17 mouse cellular contexts compared by ENCODE assay signal in genomic region chr9:42713912-42714311, GRCm38 (mm10).
"Had no signal": no experiment of that assay in that cellular context is flagged by ENCODE, and none has a peak within 500 bp of the region (broad histone marks: within the 10 kb centered on the region; RNA-seq: fewer than 3 reads in every experiment).

No protein-coding gene starts in this region.

- H3K9ac ChIP-seq: lung, embryonic 15.5 days; midbrain, embryonic 13.5 days; midbrain, embryonic 15.5 days; neural tube, embryonic 12.5 days; stomach, embryonic 15.5 days had no signal

- H3K9me3 ChIP-seq: lung, embryonic 15.5 days; midbrain, embryonic 13.5 days; midbrain, embryonic 15.5 days; neural tube, embryonic 12.5 days; stomach, embryonic 15.5 days had no signal

- H3K4me3 ChIP-seq: lung, embryonic 15.5 days; megakaryocyte, embryonic 14.5 days; midbrain, embryonic 13.5 days; midbrain, embryonic 15.5 days; neural tube, embryonic 12.5 days; stomach, embryonic 15.5 days had no signal

- H3K4me2 ChIP-seq: lung, embryonic 15.5 days; midbrain, embryonic 11.5 days; midbrain, embryonic 13.5 days; midbrain, embryonic 15.5 days; neural tube, embryonic 12.5 days; stomach, embryonic 15.5 days had no signal

- H3K4me1 ChIP-seq: lung, embryonic 15.5 days; megakaryocyte, embryonic 14.5 days; midbrain, embryonic 13.5 days; neural tube, embryonic 12.5 days; stomach, embryonic 15.5 days had no signal

- H3K27me3 ChIP-seq: lung, embryonic 15.5 days; midbrain, embryonic 13.5 days; midbrain, embryonic 15.5 days; neural tube, embryonic 12.5 days; stomach, embryonic 15.5 days had no signal

- H3K27ac ChIP-seq: lung, embryonic 15.5 days; macrophage; midbrain, embryonic 13.5 days; midbrain, embryonic 15.5 days; neural tube, embryonic 12.5 days; stomach, embryonic 15.5 days; stomach, postnatal 0 days had no signal

- H3K36me3 ChIP-seq: lung, embryonic 15.5 days; midbrain, embryonic 13.5 days; midbrain, embryonic 15.5 days; neural tube, embryonic 12.5 days; stomach, embryonic 15.5 days had no signal

- DNase-seq: lung, adult 2 months; lung, postnatal 14 days; lung, postnatal 36 days; right cerebral cortex, postnatal 14 days; thymus, adult 2 months; thymus, postnatal 25 days; thymus, postnatal 4 days had no signal

- ATAC-seq: lung, postnatal 0 days; midbrain, embryonic 13.5 days; midbrain, embryonic 15.5 days had no signal
